ENCODE assay signal across 10 mouse cellular contexts in the genomic region with DNA sequence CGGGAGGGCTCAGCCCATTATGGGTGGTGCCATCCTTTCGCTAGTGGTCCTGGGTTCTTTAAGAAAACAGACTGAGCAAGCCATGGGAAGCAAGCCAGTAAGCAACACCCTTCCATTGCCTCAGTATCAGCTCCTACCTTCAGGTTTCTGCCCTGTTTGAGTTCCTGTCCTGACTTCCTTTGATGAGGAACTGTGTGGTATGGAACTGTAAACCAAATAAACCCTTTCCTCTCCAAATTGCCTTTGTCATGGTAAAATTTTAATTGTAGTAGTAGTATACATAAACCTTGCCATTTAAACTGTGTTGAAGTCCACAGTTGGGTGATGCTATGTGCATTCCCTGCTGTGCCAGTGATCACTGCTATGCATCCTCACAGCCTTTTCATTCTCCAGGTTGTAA. TPM values are rescaled to one million over a fixed set of nuclear protein-coding genes. Genes with fewer than 3 reads are reported as not detected.
A peak's percentile ranks its signal among the peaks of the same experiment; 100 is the strongest.
DNase-seq lines count a peak whose midpoint lies in the region; ATAC-seq and TF ChIP-seq lines count a peak whose summit lies in the region.
"Had no signal": no experiment of that assay in that cellular context is flagged by ENCODE, and none has a peak within 500 bp of the region (broad histone marks: within the 10 kb centered on the region; RNA-seq: fewer than 3 reads in every experiment).

No protein-coding gene starts in this region.

- no peaks in the 10 kb centered on the region for H3K9me3 ChIP-seq in hindbrain, embryonic 12.5 days (replicated peaks)
- no peaks in the 10 kb centered on the region for H3K9me3 ChIP-seq in hindbrain, embryonic 10.5 days
- H3K9me3 ChIP-seq in forebrain, embryonic 15.5 days, result no peaks in the 10 kb centered on the region
- no peaks in the 10 kb centered on the region for H3K9me3 ChIP-seq in midbrain, embryonic 12.5 days

- no peaks in the 10 kb centered on the region for H3K27me3 ChIP-seq in hindbrain, embryonic 12.5 days
- H3K27me3 ChIP-seq in hindbrain, embryonic 10.5 days (ENCODE audit: insufficient read depth, poor library complexity, severe bottlenecking), result no peaks in the 10 kb centered on the region
- H3K27me3 ChIP-seq in forebrain, embryonic 15.5 days, result no peaks in the 10 kb centered on the region
- H3K27me3 ChIP-seq in midbrain, embryonic 12.5 days, result no peaks in the 10 kb centered on the region
- H3K27me3 ChIP-seq: Patski had no signal

- H3K36me3 ChIP-seq in hindbrain, embryonic 12.5 days, result no peaks in the 10 kb centered on the region
- no peaks in the 10 kb centered on the region for H3K36me3 ChIP-seq in hindbrain, embryonic 10.5 days
- H3K36me3 ChIP-seq in forebrain, embryonic 15.5 days, result no peaks in the 10 kb centered on the region
- no peaks in the 10 kb centered on the region for H3K36me3 ChIP-seq in midbrain, embryonic 12.5 days

- no peak overlapping the region for H3K9ac ChIP-seq in hindbrain, embryonic 12.5 days
- H3K9ac ChIP-seq in forebrain, embryonic 15.5 days (replicated peaks), result no peak overlapping the region
- no peak overlapping the region for H3K9ac ChIP-seq in midbrain, embryonic 12.5 days (replicated peaks)

- TF ChIP-seq POLR2A in bone marrow, adult 2 months (IDR thresholded peaks at IDR 0.05; ENCODE audit: borderline replicate concordance, control insufficient read depth, low read depth, low read length), result no peak

- no peak overlapping the region for H3K27ac ChIP-seq in hindbrain, embryonic 12.5 days
- H3K27ac ChIP-seq in hindbrain, embryonic 10.5 days, result no peak overlapping the region
- H3K27ac ChIP-seq in bone marrow, adult 2 months (ENCODE audit: control insufficient read depth, insufficient read depth, low read depth, low read length, poor library complexity), result no peak overlapping the region
- no peak overlapping the region for H3K27ac ChIP-seq in forebrain, embryonic 15.5 days (replicated peaks)
- no peak overlapping the region for H3K27ac ChIP-seq in midbrain, embryonic 12.5 days (replicated peaks)

- H3K4me2 ChIP-seq in hindbrain, embryonic 12.5 days (replicated peaks), result 0 out of 2 replicates have a peak overlapping the region, but pooled peaks have one; percentile 88
- H3K4me2 ChIP-seq in forebrain, embryonic 15.5 days (replicated peaks), result peak overlapping the region; percentile 70; the same call in 1 of the 2 replicates
- H3K4me2 ChIP-seq in midbrain, embryonic 12.5 days (replicated peaks), result peak overlapping the region; percentile 74; the same call in 1 of the 2 replicates

- TF ChIP-seq CTCF in bone marrow, adult 2 months (IDR thresholded peaks at IDR 0.05; ENCODE audit: control insufficient read depth, insufficient read depth, low read length), result no peak

- ATAC-seq in hindbrain, embryonic 12.5 days (ENCODE audit: low FRiP score), result no peak
- no peak for ATAC-seq in forebrain, embryonic 15.5 days (replicated peaks)
- no peak for ATAC-seq in midbrain, embryonic 12.5 days (ENCODE audit: low FRiP score, low read depth)
- ATAC-seq: Patski had no signal

- no peak overlapping the region for H3K4me3 ChIP-seq in hindbrain, embryonic 12.5 days
- H3K4me3 ChIP-seq in hindbrain, embryonic 10.5 days, result no peak overlapping the region
- H3K4me3 ChIP-seq in bone marrow, adult 2 months (replicated peaks; ENCODE audit: control insufficient read depth, low read depth, low read length), result peak overlapping the region; percentile 21
- no peak overlapping the region for H3K4me3 ChIP-seq in forebrain, embryonic 15.5 days
- no peak overlapping the region for H3K4me3 ChIP-seq in midbrain, embryonic 12.5 days

- DNase-seq in hindbrain, embryonic 10.5 days (ENCODE audit: low spot score), result no peak
- no peak for DNase-seq in urinary bladder, adult 2 months (ENCODE audit: low spot score)
- no peak for DNase-seq in adrenal gland, adult 2 months
- DNase-seq in retina, embryonic 14.5 days (ENCODE audit: low spot score), result no peak
- DNase-seq: kidney, adult 2 months had no signal

- H3K4me1 ChIP-seq in hindbrain, embryonic 12.5 days, result peaks cover 26% of the 10 kb centered on the region
- peaks cover 40% of the 10 kb centered on the region for H3K4me1 ChIP-seq in hindbrain, embryonic 10.5 days (replicated peaks)
- H3K4me1 ChIP-seq in bone marrow, adult 2 months (ENCODE audit: control insufficient read depth, insufficient read depth, low read length), result peaks cover 2% of the 10 kb centered on the region
- peaks cover 39% of the 10 kb centered on the region for H3K4me1 ChIP-seq in forebrain, embryonic 15.5 days
- H3K4me1 ChIP-seq in midbrain, embryonic 12.5 days, result peaks cover 31% of the 10 kb centered on the region

- 78% methylated on average over 2 of the region's 2 CpGs for WGBS in hindbrain, embryonic 12.5 days
- 82% methylated on average over 2 of the region's 2 CpGs for WGBS in hindbrain, embryonic 10.5 days
- WGBS in bone marrow, adult 2 months, result 49% methylated on average over 2 of the region's 2 CpGs
- WGBS in forebrain, embryonic 15.5 days, result 72% methylated on average over 2 of the region's 2 CpGs
- 81% methylated on average over 2 of the region's 2 CpGs for WGBS in midbrain, embryonic 12.5 days

RNA-seq across cellular contexts. Expression of gene Rock2, which starts 2.5 kb away (rescaled TPM):
- polyA plus RNA-seq in hindbrain, embryonic 12.5 days (2016; fragmentation: Nextera tagmentation; extraction: Ambion mirVana), result 25.4 and 25.6 TPM in 2 replicates
- 9.0 and 12.0 TPM in 2 replicates for polyA plus RNA-seq in hindbrain, embryonic 10.5 days (2016; fragmentation: Nextera tagmentation; extraction: Ambion mirVana)
- 16.7 and 24.1 TPM in 2 replicates for polyA plus RNA-seq in bone marrow, adult 2 months (2011; ENCODE audit: insufficient read depth, insufficient read length, low replicate concordance, missing spikeins)
- 15.1 and 16.9 TPM in 2 replicates for polyA plus RNA-seq in forebrain, embryonic 15.5 days (2015; fragmentation: Nextera tagmentation; extraction: Ambion mirVana)
- 20.5 and 22.6 TPM in 2 replicates for polyA plus RNA-seq in midbrain, embryonic 12.5 days (2016; fragmentation: Nextera tagmentation; extraction: Ambion mirVana)
- 42.1 and 52.0 TPM in 2 replicates for polyA plus RNA-seq in urinary bladder, adult 2 months (2012; rRNA removed)
- 10 to 100 TPM; 71.9 to 74.6 TPM for total RNA-seq in adrenal gland, adult 2 months (2021)
- 2.1 and 2.5 TPM in 2 replicates for polyA plus RNA-seq in adrenal gland, adult 2 months (2012; rRNA removed)
